Mouse (Mus musculus) heart, adult 8-10 months (tissue): ENCODE measurements at regions not wholly inside any gene's neighbourhood (a gene's known extent, or its start where the extent isn't known, plus 50 kb on each side); places are given as distances from the start of the nearest gene placed in this dataset.
"Not testable (repeated sequence)": the region's sequence is repeated elsewhere in the genome, so short reads cannot be mapped to it uniquely, and the experiment has no call there.

Experiments used
- DNase-seq: peaks from one replicate; pipeline ENCODE4 v3.0.0; 2022; ENCODE audit warnings: low spot score

DNA sequence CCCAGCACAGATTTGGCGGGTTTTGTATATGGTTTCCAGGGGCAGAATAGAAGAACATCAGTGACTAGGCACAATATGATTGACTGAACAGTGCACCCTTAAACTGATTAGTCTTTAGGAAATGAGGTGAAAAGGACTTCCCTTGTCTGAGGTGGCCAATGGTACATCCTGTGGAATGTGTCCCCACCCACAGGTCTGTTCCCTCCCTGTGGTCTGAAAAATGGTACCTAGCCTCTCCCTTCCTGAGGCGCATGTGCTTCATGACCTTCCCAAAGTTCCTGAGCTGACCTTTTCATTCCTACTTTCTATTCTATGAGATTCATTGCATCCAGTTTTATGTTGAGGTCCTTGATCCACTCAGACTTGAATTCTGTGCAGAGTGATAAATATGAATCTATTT lies 76.0 kb downstream of the Zfp97 start:
- DNase-seq: not testable (repeated sequence)

DNA sequence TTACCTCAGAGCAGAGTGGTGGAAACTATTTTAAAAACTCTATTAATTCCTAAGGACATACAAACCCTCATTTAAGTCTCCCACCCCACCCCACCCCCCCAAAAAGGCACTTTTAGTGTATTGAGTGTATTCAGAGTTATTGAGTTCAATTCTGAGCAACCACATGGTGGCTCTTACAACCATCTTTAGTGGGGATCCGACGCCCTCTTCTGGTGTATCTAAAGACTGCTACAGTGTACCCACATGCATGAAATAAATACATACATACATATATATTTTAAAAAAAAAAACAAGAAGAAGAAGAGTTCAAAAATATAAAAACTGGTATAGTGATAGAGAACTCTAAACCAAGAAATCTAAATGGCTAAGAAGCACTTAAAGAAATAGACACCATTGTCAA lies 107.9 kb downstream of the Zfp97 start:
- DNase-seq: no peak

DNA sequence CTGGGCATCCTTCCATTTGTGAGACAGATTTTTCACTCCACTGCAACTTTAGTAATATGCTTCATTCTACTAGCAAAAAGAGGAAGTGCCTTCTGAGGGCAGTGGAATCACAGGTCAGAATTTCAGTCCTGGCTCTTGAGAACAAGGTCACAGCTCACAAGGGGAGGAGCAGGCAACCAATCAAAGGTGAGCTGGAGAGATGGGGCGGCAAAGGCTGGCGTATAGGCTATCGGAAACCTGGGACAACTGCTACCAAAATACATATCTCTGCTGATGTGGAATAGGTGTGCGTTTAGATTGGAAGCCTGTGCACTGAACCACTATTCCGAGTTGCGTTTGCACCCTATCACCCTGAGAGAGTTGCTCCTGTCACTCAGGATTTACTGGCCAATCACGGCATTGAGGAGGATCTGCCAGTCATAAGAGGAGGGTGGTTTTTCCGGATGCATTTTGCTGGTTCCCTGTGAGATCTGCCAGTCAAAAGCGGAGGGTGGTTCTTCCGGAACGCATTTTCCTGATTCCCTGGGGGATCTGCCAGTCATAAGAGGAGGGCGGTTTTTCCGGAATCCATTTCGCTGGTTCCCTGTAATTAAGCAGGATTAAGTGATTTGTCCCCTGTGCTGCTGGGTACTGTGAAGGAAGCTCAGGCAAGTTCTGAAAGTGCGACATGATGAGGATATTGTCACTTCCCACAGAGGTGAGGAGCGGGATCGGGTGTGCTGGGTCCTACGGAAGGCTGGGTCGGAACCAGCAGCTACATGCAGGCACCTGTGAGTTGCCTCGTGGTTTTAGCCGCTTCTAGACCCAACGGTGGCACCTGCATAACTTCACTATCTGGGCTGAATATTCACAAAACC lies 113.3 kb downstream of the Zfp97 start:
- peak; percentile 99 for DNase-seq

DNA sequence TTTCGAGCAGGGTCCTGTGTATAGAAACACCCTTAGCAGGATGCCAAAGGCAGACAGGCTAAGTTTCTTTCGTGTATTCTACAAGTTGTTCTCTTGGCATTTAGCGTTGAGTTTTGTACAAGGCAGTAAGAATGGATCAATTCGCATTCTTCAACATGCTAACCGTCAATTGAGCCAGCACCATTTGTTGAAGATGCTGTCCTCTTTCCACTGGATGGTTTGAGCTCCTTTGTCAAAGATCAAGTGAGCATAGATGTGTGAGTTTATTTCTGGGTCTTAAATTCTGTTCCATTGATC lies 113.9 kb downstream of the Zfp97 start:
- DNase-seq: not testable (repeated sequence)
